Mouse (Mus musculus) liver, adult 2 months (tissue): ENCODE data around the gene Cyp2c70. TPM values are rescaled to one million over a fixed set of nuclear protein-coding genes. Genes with fewer than 3 reads are reported as not detected.
"Not testable (repeated sequence)": the region's sequence is repeated elsewhere in the genome, so short reads cannot be mapped to it uniquely, and the experiment has no call there.

Source experiments
- DNase-seq: peaks from one replicate; pipeline ENCODE4 v3.0.0-alpha.2; 2011; ENCODE audit warnings: low read depth, low spot score; ENCODE audit errors: extremely low read depth
- H3K27ac ChIP-seq: fragments of 200-500 bp; replicated peaks from 2 replicates; pipeline ENCODE4 v1.5.1; 2012; ENCODE audit warnings: low read depth, mild to moderate bottlenecking, control low read depth, inconsistent platforms, low read length; ENCODE audit not compliant: insufficient read depth
- H3K27me3 ChIP-seq: fragments of 200-500 bp; 2 replicates; pipeline ENCODE4 v1.6.1; 2012; ENCODE audit warnings: mild to moderate bottlenecking, moderate library complexity, low read length, inconsistent platforms; ENCODE audit not compliant: control insufficient read depth, insufficient read depth
- H3K36me3 ChIP-seq: fragments of 200-500 bp; 2 replicates; pipeline ENCODE4 v1.6.1; 2012; ENCODE audit warnings: low read length, inconsistent platforms; ENCODE audit not compliant: control insufficient read depth, insufficient read depth
- H3K4me1 ChIP-seq: fragments of 200-500 bp; 2 replicates; pipeline ENCODE4 v1.6.1; 2011; ENCODE audit warnings: low read length; ENCODE audit not compliant: control insufficient read depth, insufficient read depth
- H3K4me3 ChIP-seq: fragments of 200-500 bp; 2 replicates; pipeline ENCODE4 v1.5.1; 2011; ENCODE audit warnings: low read depth, mild to moderate bottlenecking, control low read depth, low read length, moderate library complexity; ENCODE audit not compliant: insufficient read depth
- H3K79me2 ChIP-seq: fragments of 200-500 bp; 2 replicates; pipeline ENCODE4 v1.6.1; 2012; ENCODE audit warnings: inconsistent platforms, mild to moderate bottlenecking, low read length, moderate library complexity; ENCODE audit not compliant: control insufficient read depth, insufficient read depth
- H3K9ac ChIP-seq: fragments of 200-500 bp; 2 replicates; pipeline ENCODE4 v1.6.1; 2012; ENCODE audit warnings: low read depth, mild to moderate bottlenecking, control low read depth, inconsistent platforms, low read length
- CTCF ChIP-seq: fragments of 200-500 bp; IDR thresholded peaks from 2 replicates; pipeline ENCODE4 v1.5.1; 2011; ENCODE audit warnings: low read depth, low read length, control low read depth
- POLR2A ChIP-seq: fragments of 200-500 bp; IDR thresholded peaks from 2 replicates; pipeline ENCODE4 v1.6.1; 2011; ENCODE audit warnings: low read length, control low read depth; ENCODE audit not compliant: insufficient read depth; ENCODE audit errors: extremely low read depth
- whole genome bisulfite sequencing: fragments of 180-500 bp; shearing (Covaris S2); methylation state at CpG from one replicate; pipeline ENCODE4 v1.1.7; 2018; 5-methylcytosine and 5-hydroxymethylcytosine counted together
- polyA plus RNA-seq: library from polyadenylated mRNA; depleted of rRNA; stranded (reverse); fragments of >200 nt; gene quantifications from 2 replicates; pipeline ENCODE4 v1.2.3, GENCODE M21; 2012; rRNA removed
- total RNA-seq: library from RNA; depleted of rRNA; stranded (reverse); fragments of >200 nt; gene quantifications from 2 replicates; pipeline ENCODE4 v1.2.3, GENCODE M21; 2014; rRNA removed

Gene Cyp2c70
- total and polyA plus RNA-seq, 2 experiments, result 211 to 1,231 TPM

GRCm38 (mm10) chr19:40183600-40183999 lies 3.5 kb downstream of the Cyp2c70 start:
- H3K36me3 ChIP-seq, result peaks cover 30% of the 10 kb centered on the region
- H3K27ac ChIP-seq, result no peak overlapping the region; the same call in 1 of the 2 replicates
- peaks cover 27% of the 10 kb centered on the region for H3K4me1 ChIP-seq
- TF ChIP-seq CTCF (no peak), POLR2A (no peak)
- WGBS, result 48% methylated on average over 5 of the region's 5 CpGs
- DNase-seq, result no peak
- H3K9ac ChIP-seq, result no peak overlapping the region
- no peaks in the 10 kb centered on the region for H3K27me3 ChIP-seq
- peak overlapping the region; percentile 6; the same call in 1 of the 2 replicates for H3K4me3 ChIP-seq
- peaks cover 4% of the 10 kb centered on the region; the same call in 1 of the 2 replicates for H3K79me2 ChIP-seq

GRCm38 (mm10) chr19:40178311-40178710 lies 8.8 kb downstream of the Cyp2c70 start:
- H3K79me2 ChIP-seq, result no peaks in the 10 kb centered on the region
- no peaks in the 10 kb centered on the region for H3K27me3 ChIP-seq
- H3K4me1 ChIP-seq, result peaks cover 4% of the 10 kb centered on the region
- no peak overlapping the region for H3K4me3 ChIP-seq
- no peak overlapping the region; the same call in 1 of the 2 replicates for H3K27ac ChIP-seq
- TF ChIP-seq CTCF, result no peak
- TF ChIP-seq POLR2A, result no peak
- H3K36me3 ChIP-seq, result peaks cover 42% of the 10 kb centered on the region
- 71% methylated on average over 4 of the region's 4 CpGs for WGBS
- peak; percentile 20 for DNase-seq
- no peak overlapping the region for H3K9ac ChIP-seq

GRCm38 (mm10) chr19:40168391-40168790 lies 18.7 kb downstream of the Cyp2c70 start:
- H3K36me3 ChIP-seq, result peaks cover 38% of the 10 kb centered on the region
- peak; percentile 65 for TF ChIP-seq CTCF
- H3K27me3 ChIP-seq, H3K4me3 ChIP-seq, H3K79me2 ChIP-seq, H3K4me1 ChIP-seq: not testable (repeated sequence)
- WGBS, result 24% methylated on average over 4 of the region's 4 CpGs
- H3K9ac ChIP-seq, result 0 out of 2 replicates have a peak overlapping the region, but pooled peaks have one; percentile 11
- DNase-seq, result peak; percentile 59
- peak overlapping the region; percentile 66; the same call in 1 of the 2 replicates for H3K27ac ChIP-seq

- not testable (repeated sequence) for H3K79me2 ChIP-seq, H3K9ac ChIP-seq, H3K27ac ChIP-seq, H3K27me3 ChIP-seq, H3K36me3 ChIP-seq, H3K4me3 ChIP-seq, DNase-seq, H3K4me1 ChIP-seq
- 64% methylated on average over 2 of the region's 2 CpGs for WGBS
Observed at GRCm38 (mm10) chr19:40126996-40127395, 60.1 kb downstream of the Cyp2c70 start.

- not testable (repeated sequence) for H3K4me1 ChIP-seq, H3K79me2 ChIP-seq, H3K36me3 ChIP-seq, H3K9ac ChIP-seq, H3K27me3 ChIP-seq, H3K4me3 ChIP-seq, H3K27ac ChIP-seq, DNase-seq
- WGBS, result 86% methylated on average over 3 of the region's 3 CpGs
Observed at GRCm38 (mm10) chr19:40125165-40125564, 62.0 kb downstream of the Cyp2c70 start.

- not testable (repeated sequence) for H3K4me3 ChIP-seq, H3K4me1 ChIP-seq, DNase-seq, H3K79me2 ChIP-seq, H3K36me3 ChIP-seq, H3K27ac ChIP-seq, H3K27me3 ChIP-seq, H3K9ac ChIP-seq
- 81% methylated on average over 13 of the region's 13 CpGs for WGBS
Observed at GRCm38 (mm10) chr19:40119624-40120023, 67.5 kb downstream of the Cyp2c70 start.

Other genes starting within 250 kb of the Cyp2c70 start
- 819 and 1,307 TPM in 2 replicates for gene Cyp2c37, start 194.9 kb downstream of the Cyp2c70 start, total RNA-seq
- 391 and 435 TPM in 2 replicates for gene Cyp2c37, start 194.9 kb downstream of the Cyp2c70 start, polyA plus RNA-seq
- gene Cyp2c54, start 113.5 kb downstream of the Cyp2c70 start, total RNA-seq, result 572 and 995 TPM in 2 replicates
- gene Cyp2c54, start 113.5 kb downstream of the Cyp2c70 start, polyA plus RNA-seq, result 179 and 234 TPM in 2 replicates
- 1,134 and 2,041 TPM in 2 replicates for gene Cyp2c50, start 97.6 kb downstream of the Cyp2c70 start, total RNA-seq
- gene Cyp2c50, start 97.6 kb downstream of the Cyp2c70 start, polyA plus RNA-seq, result 617 and 644 TPM in 2 replicates
- 23.0 and 23.6 TPM in 2 replicates for gene Pdlim1, start 84.5 kb upstream of the Cyp2c70 start, total RNA-seq
- gene Pdlim1, start 84.5 kb upstream of the Cyp2c70 start, polyA plus RNA-seq, result 44.6 and 50.7 TPM in 2 replicates